Mouse (Mus musculus): ENCODE data around the gene B3galnt2. TPM values are rescaled to one million over a fixed set of nuclear protein-coding genes. Genes with fewer than 3 reads are reported as not detected.
A peak's percentile ranks its signal among the peaks of the same experiment; 100 is the strongest.

B3galnt2 gene
- 26.7 and 32.8 TPM in 2 replicates for polyA plus RNA-seq (2015; fragmentation: Nextera tagmentation; extraction: Ambion mirVana)

DNA sequence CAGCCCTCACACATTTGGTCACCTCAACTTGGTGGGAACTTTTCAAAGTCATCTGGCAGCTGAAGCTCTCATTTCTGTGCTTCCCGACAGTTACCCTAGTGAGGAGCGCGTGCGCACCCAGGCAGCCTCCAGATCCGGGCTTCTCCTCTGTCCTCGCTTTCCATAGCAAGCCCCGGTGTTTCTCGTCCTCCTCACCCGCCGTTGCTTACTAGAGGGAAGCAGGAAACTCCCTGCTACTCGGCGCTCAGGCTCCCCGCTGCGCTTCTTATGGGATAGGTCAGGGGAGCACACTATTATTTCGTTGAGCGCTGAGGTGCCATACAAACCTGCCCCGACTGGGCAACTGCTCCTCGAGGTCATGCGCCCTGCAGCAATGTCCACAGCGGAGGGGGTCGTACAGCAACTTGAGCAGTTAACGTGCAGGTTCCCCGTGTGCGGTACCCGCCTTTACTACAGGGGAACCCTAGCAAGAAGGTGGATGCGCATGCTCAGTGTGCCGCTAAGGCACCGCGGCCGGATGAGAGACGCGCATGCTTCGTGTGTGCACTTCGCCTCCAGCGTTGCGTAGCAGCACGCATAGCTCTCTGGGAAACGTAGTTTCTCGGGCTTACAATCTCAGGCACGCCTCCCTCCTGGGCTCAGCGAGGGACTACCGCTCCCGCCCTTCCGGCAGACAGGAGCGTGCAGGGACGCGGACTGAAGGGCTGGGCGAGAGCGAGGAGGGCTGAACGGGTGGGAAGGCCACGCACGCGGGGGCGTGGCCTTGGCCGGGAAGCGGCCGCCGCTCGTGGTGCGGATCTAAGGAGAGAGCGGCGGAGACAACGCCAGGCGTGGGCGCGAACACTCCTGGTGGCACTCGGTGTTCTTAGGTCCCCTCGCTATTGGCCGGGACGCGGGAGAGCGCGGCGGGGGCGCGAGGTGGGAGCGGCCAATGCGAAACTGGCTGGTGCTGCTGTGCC is at the start of gene B3galnt2:
TSS of gene B3galnt2 (plus strand) at position 596 of the 959 bp plus-strand sequence.
- peak within 1 kb of the TSS; percentile 96 for H3K4me3 ChIP-seq (replicated peaks)
- peak within 1 kb of the TSS; percentile 96 for H3K9ac ChIP-seq
- peaks cover 14% of the 10 kb centered on the region; the same call in 1 of the 2 replicates for H3K36me3 ChIP-seq
- under 1% methylated on average over 78 of the region's 78 CpGs for WGBS (ENCODE audit: insufficient replicate concordance)
- H3K27ac ChIP-seq = peak within 1 kb of the TSS; percentile 93
- peaks cover 46% of the 10 kb centered on the region for H3K4me1 ChIP-seq (replicated peaks)
- peak within 1 kb of the TSS; percentile 87 for H3K4me2 ChIP-seq
- no peaks in the 10 kb centered on the region for H3K9me3 ChIP-seq (replicated peaks)
- ATAC-seq (ENCODE audit: low read depth) = peak; percentile 97
- H3K27me3 ChIP-seq = no peaks in the 10 kb centered on the region
- peak; percentile 97 for DNase-seq

- 30% methylated on average over 2 of the region's 2 CpGs for WGBS (ENCODE audit: insufficient replicate concordance)
- DNase-seq = no peak
These were observed 42.9 kb upstream of the B3galnt2 start for GRCm38 (mm10) chr13:13911341-13911740.

GRCm38 (mm10) chr13:13919396-13919795 is 34.9 kb upstream of the B3galnt2 start:
- Histone ChIP-seq H3K4me2 (no peak overlapping the region), H3K4me1 (replicated peaks) (no peaks in the 10 kb centered on the region), H3K27ac (no peak overlapping the region), H3K9me3 (replicated peaks) (no peaks in the 10 kb centered on the region), H3K9ac (no peak overlapping the region), H3K27me3 (no peaks in the 10 kb centered on the region), H3K36me3 (no peaks in the 10 kb centered on the region), H3K4me3 (replicated peaks) (no peak overlapping the region)
- ATAC-seq (ENCODE audit: low read depth) (no peak), DNase-seq (no peak)
- WGBS (ENCODE audit: insufficient replicate concordance) = 72% methylated on average over 3 of the region's 3 CpGs

More at GRCm38 (mm10) chr13:13911341-13911740, 42.9 kb upstream of the B3galnt2 start:
- no peak for ATAC-seq (ENCODE audit: low read depth)
- Histone ChIP-seq H3K4me1 (replicated peaks) (no peaks in the 10 kb centered on the region), H3K4me2 (no peak overlapping the region), H3K27me3 (no peaks in the 10 kb centered on the region), H3K4me3 (replicated peaks) (no peak overlapping the region), H3K9ac (no peak overlapping the region), H3K27ac (no peak overlapping the region), H3K9me3 (replicated peaks) (no peaks in the 10 kb centered on the region), H3K36me3 (no peaks in the 10 kb centered on the region)

- Histone ChIP-seq H3K4me1 (replicated peaks) (no peaks in the 10 kb centered on the region), H3K36me3 (no peaks in the 10 kb centered on the region), H3K9ac (no peak overlapping the region), H3K27me3 (no peaks in the 10 kb centered on the region), H3K4me3 (replicated peaks) (no peak overlapping the region), H3K9me3 (replicated peaks) (no peaks in the 10 kb centered on the region), H3K4me2 (no peak overlapping the region), H3K27ac (no peak overlapping the region)
- ATAC-seq (ENCODE audit: low read depth) (no peak), DNase-seq (no peak)
These were observed 31.7 kb upstream of the B3galnt2 start for GRCm38 (mm10) chr13:13922526-13922925.

GRCm38 (mm10) chr13:13929982-13930381 is 24.3 kb upstream of the B3galnt2 start:
- 43% methylated on average over 2 of the region's 2 CpGs for WGBS (ENCODE audit: insufficient replicate concordance)
- no peaks in the 10 kb centered on the region for H3K9me3 ChIP-seq (replicated peaks)
- no peak overlapping the region for H3K4me2 ChIP-seq
- no peak overlapping the region for H3K9ac ChIP-seq
- no peaks in the 10 kb centered on the region for H3K36me3 ChIP-seq
- H3K27ac ChIP-seq = no peak overlapping the region
- DNase-seq (no peak), ATAC-seq (ENCODE audit: low read depth) (peak; percentile 86)
- no peak overlapping the region for H3K4me3 ChIP-seq (replicated peaks)
- peaks cover 19% of the 10 kb centered on the region for H3K4me1 ChIP-seq (replicated peaks)
- no peaks in the 10 kb centered on the region for H3K27me3 ChIP-seq

- WGBS (ENCODE audit: insufficient replicate concordance) = 0% methylated on average over 29 of the region's 29 CpGs
- peak overlapping the region; percentile 82 for H3K4me2 ChIP-seq
- peaks cover 22% of the 10 kb centered on the region for H3K36me3 ChIP-seq
- H3K27ac ChIP-seq = peak overlapping the region; percentile 93
- no peaks in the 10 kb centered on the region for H3K9me3 ChIP-seq (replicated peaks)
- ATAC-seq (ENCODE audit: low read depth) (peak; percentile 44), DNase-seq (peak; percentile 58)
- peak overlapping the region; percentile 96 for H3K4me3 ChIP-seq (replicated peaks)
- H3K27me3 ChIP-seq = no peaks in the 10 kb centered on the region
- peak overlapping the region; percentile 96 for H3K9ac ChIP-seq
- H3K4me1 ChIP-seq (replicated peaks) = peaks cover 52% of the 10 kb centered on the region
These were observed 662 bp downstream of the B3galnt2 start for GRCm38 (mm10) chr13:13954931-13955330.

GRCm38 (mm10) chr13:13956686-13957085 is 2.4 kb downstream of the B3galnt2 start:
- H3K4me3 ChIP-seq (replicated peaks) = 0 out of 2 replicates have a peak overlapping the region, but pooled peaks have one; percentile 96

DNA sequence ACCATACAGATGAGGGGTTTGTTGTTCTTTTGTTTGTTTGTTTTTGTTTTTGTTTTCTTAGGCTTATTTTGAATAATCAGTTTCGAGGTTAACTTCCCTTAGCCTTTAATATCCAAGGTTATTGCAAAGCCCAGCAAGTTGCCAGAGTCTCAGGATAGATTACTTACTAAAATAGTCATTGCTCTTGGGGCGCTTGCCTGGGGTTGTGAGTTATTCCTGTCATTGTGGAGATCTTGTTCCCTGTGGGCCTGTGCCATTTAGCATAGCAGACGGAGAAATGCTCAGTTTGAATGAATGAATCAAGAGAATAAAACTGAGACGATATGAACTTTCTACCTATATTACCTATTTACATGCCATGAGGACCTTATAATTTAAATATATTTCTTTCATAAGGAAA is 5.9 kb downstream of the B3galnt2 start:
- DNase-seq (no peak), ATAC-seq (ENCODE audit: low read depth) (no peak)
- Histone ChIP-seq H3K4me1 (replicated peaks) (peaks cover 57% of the 10 kb centered on the region), H3K27me3 (no peaks in the 10 kb centered on the region), H3K27ac (no peak overlapping the region), H3K9ac (no peak overlapping the region), H3K36me3 (peaks cover 25% of the 10 kb centered on the region), H3K9me3 (replicated peaks) (no peaks in the 10 kb centered on the region), H3K4me3 (replicated peaks) (no peak overlapping the region), H3K4me2 (no peak overlapping the region)
- 85% methylated on average over 4 of the region's 4 CpGs for WGBS (ENCODE audit: insufficient replicate concordance)

More at GRCm38 (mm10) chr13:13956686-13957085, 2.4 kb downstream of the B3galnt2 start:
- DNase-seq (no peak), ATAC-seq (ENCODE audit: low read depth) (no peak)
- 69% methylated on average over 4 of the region's 4 CpGs for WGBS (ENCODE audit: insufficient replicate concordance)
- Histone ChIP-seq H3K27me3 (no peaks in the 10 kb centered on the region), H3K27ac (no peak overlapping the region), H3K9me3 (replicated peaks) (no peaks in the 10 kb centered on the region), H3K9ac (no peak overlapping the region), H3K36me3 (peaks cover 21% of the 10 kb centered on the region), H3K4me2 (peak overlapping the region; percentile 45), H3K4me1 (replicated peaks) (peaks cover 56% of the 10 kb centered on the region)

DNA sequence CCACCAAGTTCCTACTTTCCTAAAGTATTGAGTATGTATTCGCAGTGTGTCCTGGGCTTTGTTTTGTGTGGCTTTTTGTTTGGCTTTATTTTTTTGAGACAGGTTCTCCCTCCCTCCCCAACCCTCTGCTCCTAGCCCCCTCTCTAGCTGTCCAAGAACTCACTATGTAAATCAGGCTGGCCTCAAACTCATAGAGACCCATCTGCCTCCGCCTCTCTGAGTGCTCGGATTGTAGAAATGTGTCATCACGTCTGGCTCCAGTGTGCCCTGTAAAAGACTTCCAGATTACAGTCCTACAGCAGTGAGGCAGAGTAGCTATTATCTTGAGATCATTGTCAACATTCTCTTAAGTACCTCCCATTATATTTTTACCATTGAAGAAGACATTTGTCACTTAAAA is 6.8 kb downstream of the B3galnt2 start:
- 66% methylated on average over 4 of the region's 4 CpGs for WGBS (ENCODE audit: insufficient replicate concordance)
- Histone ChIP-seq H3K36me3 (peaks cover 25% of the 10 kb centered on the region), H3K4me2 (no peak overlapping the region), H3K9ac (no peak overlapping the region), H3K4me3 (replicated peaks) (no peak overlapping the region), H3K27me3 (no peaks in the 10 kb centered on the region), H3K9me3 (replicated peaks) (no peaks in the 10 kb centered on the region), H3K4me1 (replicated peaks) (peaks cover 58% of the 10 kb centered on the region), H3K27ac (no peak overlapping the region)
- no peak for ATAC-seq (ENCODE audit: low read depth)
- DNase-seq = no peak

- DNase-seq = no peak
- Histone ChIP-seq H3K4me1 (replicated peaks) (peaks cover 52% of the 10 kb centered on the region), H3K27me3 (no peaks in the 10 kb centered on the region), H3K9ac (peak overlapping the region; percentile 39; the same call in 1 of the 2 replicates), H3K9me3 (replicated peaks) (no peaks in the 10 kb centered on the region), H3K4me2 (peak overlapping the region; percentile 38), H3K4me3 (replicated peaks) (no peak overlapping the region), H3K27ac (0 out of 2 replicates have a peak overlapping the region, but pooled peaks have one; percentile 34), H3K36me3 (peaks cover 28% of the 10 kb centered on the region)
- WGBS (ENCODE audit: insufficient replicate concordance) = 75% methylated on average over 19 of the region's 19 CpGs
- no peak for ATAC-seq (ENCODE audit: low read depth)
These were observed 11.2 kb downstream of the B3galnt2 start for GRCm38 (mm10) chr13:13965388-13965964.

- DNase-seq (no peak), ATAC-seq (ENCODE audit: low read depth) (no peak)
- Histone ChIP-seq H3K4me2 (no peak overlapping the region), H3K27me3 (no peaks in the 10 kb centered on the region), H3K4me3 (replicated peaks) (no peak overlapping the region), H3K4me1 (replicated peaks) (peaks cover 52% of the 10 kb centered on the region), H3K9ac (no peak overlapping the region), H3K36me3 (peaks cover 34% of the 10 kb centered on the region), H3K27ac (peak overlapping the region; percentile 79), H3K9me3 (replicated peaks) (no peaks in the 10 kb centered on the region)
- 18% methylated on average over 4 of the region's 4 CpGs for WGBS (ENCODE audit: insufficient replicate concordance)
These were observed 11.9 kb downstream of the B3galnt2 start for GRCm38 (mm10) chr13:13966172-13966571.
